Mouse (Mus musculus) MEL (cell line): ENCODE results near the gene Uckl1. TPM values are rescaled to one million over a fixed set of nuclear protein-coding genes. Genes with fewer than 3 reads are reported as not detected.

Source experiments
- DNase-seq: peaks from one replicate; pipeline ENCODE4 v3.0.0; 2011; ENCODE audit warnings: low read depth, low spot score
- H3K27ac ChIP-seq: 2 replicates; pipeline ENCODE4 v1.5.1; 2012; ENCODE audit warnings: low read depth, mild to moderate bottlenecking, control low read depth, low read length, moderate library complexity; ENCODE audit not compliant: control insufficient read depth
- H3K27me3 ChIP-seq, 2 experiments: fragments of 150-350 bp in 1 of 2; sonication (generic) in 1 of 2; 2 replicates each; pipeline ENCODE4 v1.6.1; 2012; ENCODE audit warnings: low read length in 2 of 2, mild to moderate bottlenecking in 2 of 2, improper control_type of control experiment in 1 of 2, moderate library complexity in 1 of 2; ENCODE audit not compliant: insufficient read depth in 2 of 2, control insufficient read depth in 1 of 2
- H3K36me3 ChIP-seq, 2 experiments: 2 replicates each; pipeline ENCODE4 v1.6.1; 2012 to 2014; ENCODE audit warnings: low read length in 2 of 2, improper control_type of control experiment in 1 of 2, inconsistent platforms in 1 of 2, mild to moderate bottlenecking in 1 of 2; ENCODE audit not compliant: insufficient read depth in 2 of 2, control insufficient read depth in 1 of 2
- H3K4me1 ChIP-seq, 2 experiments: fragments of 150-350 bp in 1 of 2; sonication (generic) in 1 of 2; 2 replicates each; pipeline ENCODE4 v1.6.1; 2012; ENCODE audit warnings: low read length in 2 of 2, improper control_type of control experiment in 1 of 2, mild to moderate bottlenecking in 1 of 2; ENCODE audit not compliant: insufficient read depth in 2 of 2, control insufficient read depth in 1 of 2
- H3K4me3 ChIP-seq, 2 experiments: fragments of 150-350 bp in 1 of 2; sonication (generic) in 1 of 2; 2 replicates each; pipeline ENCODE4 v1.5.1; 2012; ENCODE audit warnings: low read depth in 2 of 2, low read length in 2 of 2, mild to moderate bottlenecking in 2 of 2, moderate library complexity in 2 of 2, control low read depth in 1 of 2, improper control_type of control experiment in 1 of 2; ENCODE audit not compliant: control insufficient read depth in 1 of 2, insufficient read depth in 1 of 2
- H3K79me2 ChIP-seq: 2 replicates; pipeline ENCODE4 v1.6.1; 2012; ENCODE audit warnings: mild to moderate bottlenecking, low read length, moderate library complexity; ENCODE audit not compliant: control insufficient read depth, poor library complexity, insufficient read depth
- H3K9ac ChIP-seq: 2 replicates; pipeline ENCODE4 v1.6.1; 2012; ENCODE audit warnings: low read depth, mild to moderate bottlenecking, control low read depth, low read length, moderate library complexity; ENCODE audit not compliant: control insufficient read depth, poor library complexity, severe bottlenecking
- H3K9me3 ChIP-seq: fragments of 150-350 bp; sonication (generic); replicated peaks from 2 replicates; pipeline ENCODE4 v1.6.1; 2012; ENCODE audit warnings: mild to moderate bottlenecking, low read length, improper control_type of control experiment, moderate library complexity; ENCODE audit not compliant: insufficient read depth
- CHD1 ChIP-seq: IDR thresholded peaks from 2 replicates; pipeline ENCODE4 v1.6.1; 2012; ENCODE audit warnings: low read depth, mild to moderate bottlenecking, inconsistent platforms, low read length, improper control_type of control experiment
- CTCF ChIP-seq, 3 experiments: IDR thresholded peaks in 2 of 3; conservative IDR thresholded peaks in 1 of 3; 2 replicates each; pipeline ENCODE4 v1.5.1; 2011 to 2012; ENCODE audit warnings: low read length in 3 of 3, low read depth in 2 of 3, mild to moderate bottlenecking in 2 of 3, improper control_type of control experiment in 1 of 3, inconsistent platforms in 1 of 3, mixed read lengths in 1 of 3, moderate library complexity in 1 of 3; ENCODE audit not compliant: control insufficient read depth in 1 of 3, insufficient read depth in 1 of 3, poor library complexity in 1 of 3, severe bottlenecking in 1 of 3
- ELF1 ChIP-seq: IDR thresholded peaks from 2 replicates; pipeline ENCODE4 v1.6.1; 2014; ENCODE audit warnings: low read depth, mild to moderate bottlenecking, inconsistent platforms, low read length, improper control_type of control experiment, moderate library complexity
- EP300 ChIP-seq, 2 experiments: IDR thresholded peaks; 2 replicates each; pipeline ENCODE4 v1.6.1; 2011; ENCODE audit warnings: improper control_type of control experiment in 2 of 2, low read length in 2 of 2, low read depth in 1 of 2, mild to moderate bottlenecking in 1 of 2
- ETS1 ChIP-seq: IDR thresholded peaks from 2 replicates; pipeline ENCODE4 v1.6.1; 2012; ENCODE audit warnings: low read depth, mild to moderate bottlenecking, inconsistent platforms, low read length, improper control_type of control experiment, moderate library complexity
- GABPA ChIP-seq: IDR thresholded peaks from 2 replicates; pipeline ENCODE4 v1.6.1; 2012; ENCODE audit warnings: low read depth, mild to moderate bottlenecking, inconsistent platforms, low read length, improper control_type of control experiment, moderate library complexity
- GATA1 ChIP-seq: IDR thresholded peaks from 2 replicates; pipeline ENCODE4 v1.6.1; 2011; ENCODE audit warnings: low read depth, low read length, improper control_type of control experiment
- HCFC1 ChIP-seq: IDR thresholded peaks from 2 replicates; pipeline ENCODE4 v1.6.1; 2012; ENCODE audit warnings: low read depth, mild to moderate bottlenecking, inconsistent platforms, low read length, improper control_type of control experiment, moderate library complexity
- JUND ChIP-seq: IDR thresholded peaks from 2 replicates; pipeline ENCODE4 v1.6.1; 2011; ENCODE audit warnings: low read depth, mild to moderate bottlenecking, improper control_type of control experiment, low read length
- KAT2A ChIP-seq: conservative IDR thresholded peaks from 2 replicates; pipeline ENCODE4 v1.6.1; 2012; ENCODE audit warnings: low read depth, low read length, improper control_type of control experiment, inconsistent platforms
- MAX ChIP-seq: IDR thresholded peaks from 2 replicates; pipeline ENCODE4 v1.6.1; 2011; ENCODE audit warnings: low read length, improper control_type of control experiment
- MEF2A ChIP-seq: IDR thresholded peaks from 2 replicates; pipeline ENCODE4 v1.6.1; 2014; ENCODE audit warnings: low read depth, mild to moderate bottlenecking, inconsistent platforms, low read length, improper control_type of control experiment; ENCODE audit not compliant: poor library complexity, insufficient replicate concordance, severe bottlenecking; ENCODE audit errors: extremely low read depth
- MXI1 ChIP-seq: IDR thresholded peaks from 2 replicates; pipeline ENCODE4 v1.6.1; 2011; ENCODE audit warnings: mild to moderate bottlenecking, low read depth, low read length, improper control_type of control experiment
- MYB ChIP-seq: IDR thresholded peaks from 2 replicates; pipeline ENCODE4 v1.6.1; 2011; ENCODE audit warnings: mild to moderate bottlenecking, low read depth, low read length, improper control_type of control experiment
- POLR2AphosphoS2 ChIP-seq: IDR thresholded peaks from 2 replicates; pipeline ENCODE4 v1.6.1; 2011; ENCODE audit warnings: low read length, improper control_type of control experiment
- RAD21 ChIP-seq: IDR thresholded peaks from 2 replicates; pipeline ENCODE4 v1.6.1; 2011; ENCODE audit warnings: mild to moderate bottlenecking, low read depth, low read length, improper control_type of control experiment
- RCOR1 ChIP-seq: IDR thresholded peaks from 2 replicates; pipeline ENCODE4 v1.6.1; 2012; ENCODE audit warnings: low read depth, mild to moderate bottlenecking, inconsistent platforms, low read length, improper control_type of control experiment
- SIN3A ChIP-seq: IDR thresholded peaks from 2 replicates; pipeline ENCODE4 v1.6.1; 2012; ENCODE audit warnings: low read length, improper control_type of control experiment, inconsistent platforms
- TAL1 ChIP-seq: IDR thresholded peaks from 2 replicates; pipeline ENCODE4 v1.6.1; 2012; ENCODE audit warnings: mild to moderate bottlenecking, inconsistent platforms, low read length, moderate library complexity, mixed read lengths
- TCF12 ChIP-seq: IDR thresholded peaks from 2 replicates; pipeline ENCODE4 v1.6.1; 2014; ENCODE audit warnings: low read depth, mild to moderate bottlenecking, inconsistent platforms, low read length, improper control_type of control experiment, moderate library complexity
- USF2 ChIP-seq, 2 experiments: IDR thresholded peaks; 2 replicates each; pipeline ENCODE4 v1.6.1; 2011 to 2012; ENCODE audit warnings: improper control_type of control experiment in 2 of 2, low read length in 2 of 2, borderline replicate concordance in 1 of 2, inconsistent platforms in 1 of 2, low read depth in 1 of 2, mild to moderate bottlenecking in 1 of 2; ENCODE audit not compliant: insufficient read depth in 1 of 2
- ZC3H11A ChIP-seq: IDR thresholded peaks from 2 replicates; pipeline ENCODE4 v1.6.1; 2012; ENCODE audit warnings: low read depth, mild to moderate bottlenecking, inconsistent platforms, low read length, improper control_type of control experiment
- ZMIZ1 ChIP-seq: IDR thresholded peaks from 2 replicates; pipeline ENCODE4 v1.6.1; 2012; ENCODE audit warnings: low read depth, mild to moderate bottlenecking, inconsistent platforms, low read length, improper control_type of control experiment, moderate library complexity
- ZNF384 ChIP-seq: IDR thresholded peaks from 2 replicates; pipeline ENCODE4 v1.6.1; 2012; ENCODE audit warnings: low read depth, mild to moderate bottlenecking, inconsistent platforms, low read length, improper control_type of control experiment
- polyA plus RNA-seq, 2 experiments: library from polyadenylated mRNA; stranded (reverse) in 1 of 2; unstranded in 1 of 2; fragments of >175 nt in 1 of 2; fragments of >200 nt in 1 of 2; gene quantifications; 2 replicates each; pipeline versions ENCODE4 v1.2.1 to v1.2.4; 2012; ENCODE audit warnings: low replicate concordance in 2 of 2, low read depth in 1 of 2; ENCODE audit not compliant: insufficient read length in 2 of 2, insufficient read depth in 1 of 2, missing spikeins in 1 of 2
- total RNA-seq: library from RNA; depleted of rRNA; stranded (reverse); fragments of 300-350 nt; gene quantifications from 2 replicates; pipeline ENCODE4 v1.2.3, GENCODE M21; 2012

Gene Uckl1
- total and polyA plus RNA-seq, 3 experiments, result 15.2 to 24.6 TPM; not detected in 1

DNA sequence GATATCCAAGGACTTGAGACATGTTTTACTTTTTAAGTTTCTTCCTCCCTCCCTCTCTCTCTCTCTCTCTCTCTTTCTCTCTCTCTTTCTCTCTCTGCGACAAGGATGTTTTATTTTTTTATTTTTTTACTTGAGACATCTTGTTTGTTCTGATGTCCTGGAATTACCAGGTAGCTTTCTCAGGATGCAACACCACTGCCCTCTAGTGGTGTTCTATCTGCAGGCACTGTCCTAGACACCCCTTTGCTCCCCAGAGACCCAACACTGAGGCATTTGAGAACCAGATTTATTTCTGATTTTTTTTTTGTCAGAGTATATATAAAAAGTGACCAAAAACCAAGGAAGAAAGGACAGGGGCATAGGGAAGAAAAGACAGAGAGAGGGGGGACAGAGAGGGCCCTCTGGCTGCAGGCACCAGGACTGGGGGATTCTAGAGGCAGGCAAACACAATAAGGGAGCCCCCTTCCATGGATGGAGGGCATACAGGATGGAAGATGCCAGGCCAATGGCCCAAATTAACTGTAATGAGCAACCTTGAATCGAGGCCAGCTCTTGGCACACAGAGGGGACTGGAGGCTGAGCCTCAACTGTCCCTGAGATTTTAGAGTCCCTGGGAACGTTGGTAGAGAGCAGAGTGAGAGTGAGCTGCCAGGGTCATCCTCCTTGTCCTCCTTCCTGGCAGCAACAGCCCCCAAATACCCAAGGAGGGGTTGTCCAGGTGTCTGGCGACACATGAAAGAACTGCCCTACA, 10.4 kb upstream of the Uckl1 start (continued):
- 0 out of 2 replicates have a peak, but pooled peaks have one; percentile 35 for TF ChIP-seq SIN3A
- TF ChIP-seq HCFC1, result no peak
- no peak for TF ChIP-seq RCOR1
- no peak for TF ChIP-seq MXI1
- TF ChIP-seq POLR2AphosphoS2, result no peak
- TF ChIP-seq MAX, result no peak
- TF ChIP-seq ZC3H11A, result peak; percentile 64
- TF ChIP-seq USF2 (IDR thresholded peaks at IDR 0.05; ENCODE audit: borderline replicate concordance in 1 of 2, insufficient read depth in 1 of 2, low read depth in 1 of 2, low read length in 2 of 2), result no peak
- no peak for TF ChIP-seq MEF2A
- peak; percentile 71 to 86 (median 83) for TF ChIP-seq CTCF (IDR thresholded peaks at IDR 0.05 in 2 of 3, conservative IDR thresholded peaks at IDR 0.05 in 1 of 3; ENCODE audit: control insufficient read depth in 1 of 3, insufficient read depth in 1 of 3, low read depth in 2 of 3, low read length in 3 of 3, poor library complexity in 1 of 3, severe bottlenecking in 1 of 3)
- no peak for TF ChIP-seq TCF12
- TF ChIP-seq GABPA, result no peak
- no peak for TF ChIP-seq EP300 (IDR thresholded peaks at IDR 0.05; ENCODE audit: low read depth in 1 of 2, low read length in 2 of 2)
- TF ChIP-seq ZNF384, result peak; percentile 71
- TF ChIP-seq TAL1, result no peak

DNA sequence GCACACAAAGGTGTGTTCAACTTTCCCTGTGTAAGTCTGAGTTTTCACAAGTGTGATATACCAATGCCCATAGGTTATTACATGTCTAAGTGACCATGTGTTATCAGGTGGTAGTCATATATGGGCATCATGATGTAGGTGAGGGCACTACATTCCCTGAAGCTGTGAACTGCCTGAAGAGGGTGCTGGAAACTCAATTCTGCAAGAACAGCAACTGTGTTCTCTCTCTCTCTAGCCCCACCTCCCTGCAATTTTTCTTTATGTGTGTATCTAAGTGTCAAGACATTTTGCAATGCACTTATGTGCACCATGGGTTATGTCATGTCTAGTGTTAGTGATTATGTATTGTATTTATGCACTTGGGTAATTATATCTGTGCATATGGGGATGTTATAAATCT, 9.2 kb upstream of the Uckl1 start:
- TF ChIP-seq ETS1 (no peak), KAT2A (no peak), ZMIZ1 (no peak), GATA1 (no peak), MYB (no peak), MXI1 (no peak), EP300 (IDR thresholded peaks at IDR 0.05; ENCODE audit: low read depth in 1 of 2, low read length in 2 of 2) (no peak), RAD21 (no peak; the same call in 1 of the 2 replicates), MEF2A (no peak), JUND (no peak), CTCF (IDR thresholded peaks at IDR 0.05 in 2 of 3, conservative IDR thresholded peaks at IDR 0.05 in 1 of 3; ENCODE audit: control insufficient read depth in 1 of 3, insufficient read depth in 1 of 3, low read depth in 2 of 3, low read length in 3 of 3, poor library complexity in 1 of 3, severe bottlenecking in 1 of 3) (no peak; a peak in 1 of 6 replicates), CHD1 (no peak), TCF12 (no peak), ELF1 (no peak), HCFC1 (no peak)
- no peak overlapping the region for H3K9ac ChIP-seq
- H3K27ac ChIP-seq, result peak overlapping the region; percentile 90; the same call in 1 of the 2 replicates
- peaks cover 14% of the 10 kb centered on the region for H3K79me2 ChIP-seq
- H3K27me3 ChIP-seq, result no peaks in the 10 kb centered on the region
- peaks cover 0 to 12% of the 10 kb centered on the region in 2 experiments; a peak in 2 of 4 replicates for H3K36me3 ChIP-seq
- no peak for DNase-seq
- no peaks in the 10 kb centered on the region for H3K9me3 ChIP-seq
- H3K4me3 ChIP-seq, result no peak overlapping the region; a peak in 1 of 4 replicates
- H3K4me1 ChIP-seq, result peaks cover 3 to 27% of the 10 kb centered on the region in 2 experiments
